Comparison of ENCODE assay signal across 13 mouse cellular contexts in genomic region chr9:64504921-64505320, GRCm38 (mm10).
DNase-seq lines count a peak whose midpoint lies in the region; ATAC-seq and TF ChIP-seq lines count a peak whose summit lies in the region.
"Had no signal": no experiment of that assay in that cellular context is flagged by ENCODE, and none has a peak within 500 bp of the region (broad histone marks: within the 10 kb centered on the region; RNA-seq: fewer than 3 reads in every experiment).

No protein-coding gene starts in this region.

- H3K4me2 ChIP-seq in forebrain, embryonic 15.5 days (replicated peaks), result no peak overlapping the region
- H3K4me2 ChIP-seq in forebrain, embryonic 12.5 days, result no peak overlapping the region
- H3K4me2 ChIP-seq in hindbrain, postnatal 0 days (ENCODE audit: low read depth, low read length), result no peak overlapping the region
- H3K4me2 ChIP-seq: embryonic facial prominence, embryonic 15.5 days had no signal

- H3K4me3 ChIP-seq in forebrain, embryonic 15.5 days, result no peak overlapping the region
- no peak overlapping the region for H3K4me3 ChIP-seq in forebrain, embryonic 12.5 days (replicated peaks)
- no peak overlapping the region for H3K4me3 ChIP-seq in hindbrain, postnatal 0 days (ENCODE audit: low read length)
- H3K4me3 ChIP-seq: embryonic facial prominence, embryonic 15.5 days had no signal

- H3K27ac ChIP-seq in forebrain, embryonic 15.5 days (replicated peaks), result 0 out of 2 replicates have a peak overlapping the region, but pooled peaks have one; percentile 7
- H3K27ac ChIP-seq in forebrain, embryonic 12.5 days, result no peak overlapping the region
- H3K27ac ChIP-seq in hindbrain, postnatal 0 days, result no peak overlapping the region
- H3K27ac ChIP-seq: embryonic facial prominence, embryonic 15.5 days had no signal

- ATAC-seq in forebrain, embryonic 15.5 days (replicated peaks), result peak; percentile 59
- no peak; the same call in 1 of the 2 replicates for ATAC-seq in forebrain, embryonic 12.5 days (ENCODE audit: low FRiP score)
- peak; percentile 66 for ATAC-seq in hindbrain, postnatal 0 days
- no peak for ATAC-seq in activated CD4-positive, CD25-positive, alpha-beta regulatory T cell, adult 4 months

- TF ChIP-seq CTCF in hindbrain, postnatal 0 days (IDR thresholded peaks at IDR 0.05; ENCODE audit: low read depth), result peak; percentile 9; the same call in 1 of the 2 replicates

- no peaks in the 10 kb centered on the region for H3K9me3 ChIP-seq in forebrain, embryonic 15.5 days
- no peaks in the 10 kb centered on the region for H3K9me3 ChIP-seq in forebrain, embryonic 12.5 days
- H3K9me3 ChIP-seq in hindbrain, postnatal 0 days (ENCODE audit: low read length), result no peaks in the 10 kb centered on the region
- H3K9me3 ChIP-seq: embryonic facial prominence, embryonic 15.5 days had no signal

- 50% methylated on average over 8 of the region's 8 CpGs for WGBS in forebrain, embryonic 15.5 days
- WGBS in forebrain, embryonic 12.5 days, result 84% methylated on average over 8 of the region's 8 CpGs
- 55% methylated on average over 8 of the region's 8 CpGs for WGBS in hindbrain, postnatal 0 days

- H3K9ac ChIP-seq in forebrain, embryonic 15.5 days (replicated peaks), result no peak overlapping the region
- H3K9ac ChIP-seq in forebrain, embryonic 12.5 days, result no peak overlapping the region
- H3K9ac ChIP-seq in hindbrain, postnatal 0 days (replicated peaks; ENCODE audit: low read length), result no peak overlapping the region
- H3K9ac ChIP-seq: embryonic facial prominence, embryonic 15.5 days had no signal

- H3K4me1 ChIP-seq in forebrain, embryonic 15.5 days, result peaks cover 40% of the 10 kb centered on the region
- peaks cover 9% of the 10 kb centered on the region for H3K4me1 ChIP-seq in forebrain, embryonic 12.5 days
- H3K4me1 ChIP-seq in hindbrain, postnatal 0 days (ENCODE audit: insufficient read depth, low read length), result peaks cover 14% of the 10 kb centered on the region
- H3K4me1 ChIP-seq: embryonic facial prominence, embryonic 15.5 days had no signal

- DNase-seq in MN1 (ENCODE audit: low spot score) (peak; percentile 54), adipocyte (ENCODE audit: low spot score) (no peak)
- peak; percentile 88 for DNase-seq in cerebellum, adult 11-12 months
- DNase-seq in hindbrain, postnatal 0 days (ENCODE audit: low spot score), result peak; percentile 62
- DNase-seq in thymus, adult 18-20 months, result no peak
- DNase-seq: gastrocnemius, postnatal 25 days; heart, postnatal 10 days; liver; lung, postnatal 14 days had no signal

- no peaks in the 10 kb centered on the region for H3K27me3 ChIP-seq in forebrain, embryonic 15.5 days
- H3K27me3 ChIP-seq in forebrain, embryonic 12.5 days, result 0 out of 2 replicates have a peak, but pooled peaks cover 3% of the 10 kb centered on the region
- no peaks in the 10 kb centered on the region for H3K27me3 ChIP-seq in hindbrain, postnatal 0 days (ENCODE audit: insufficient read depth, low read length)
- H3K27me3 ChIP-seq: embryonic facial prominence, embryonic 15.5 days had no signal

- H3K36me3 ChIP-seq in forebrain, embryonic 15.5 days, result no peaks in the 10 kb centered on the region
- no peaks in the 10 kb centered on the region for H3K36me3 ChIP-seq in forebrain, embryonic 12.5 days (replicated peaks)
- no peaks in the 10 kb centered on the region for H3K36me3 ChIP-seq in hindbrain, postnatal 0 days (ENCODE audit: insufficient read depth, low read length)
- H3K36me3 ChIP-seq: embryonic facial prominence, embryonic 15.5 days had no signal

Comparison
In these comparisons a context has a peak if more than half of its experiments do, and no peak if none do; other contexts are left out.
1. ATAC-seq: peak in forebrain, embryonic 15.5 days (single experiment) and hindbrain, postnatal 0 days (single experiment); none in forebrain, embryonic 12.5 days (single experiment) and activated CD4-positive, CD25-positive, alpha-beta regulatory T cell, adult 4 months (single experiment).
2. DNase-seq: peak in MN1 (single experiment), cerebellum, adult 11-12 months (single experiment) and hindbrain, postnatal 0 days (single experiment); none in adipocyte (single experiment) and thymus, adult 18-20 months (0 of 2).